Mouse (Mus musculus) thymus, postnatal 25 days (tissue): ENCODE results near the gene Ptprm.

Experiments
- DNase-seq: peaks from one replicate; pipeline ENCODE4 v3.0.0; 2022

Gene Ptprm

DNA sequence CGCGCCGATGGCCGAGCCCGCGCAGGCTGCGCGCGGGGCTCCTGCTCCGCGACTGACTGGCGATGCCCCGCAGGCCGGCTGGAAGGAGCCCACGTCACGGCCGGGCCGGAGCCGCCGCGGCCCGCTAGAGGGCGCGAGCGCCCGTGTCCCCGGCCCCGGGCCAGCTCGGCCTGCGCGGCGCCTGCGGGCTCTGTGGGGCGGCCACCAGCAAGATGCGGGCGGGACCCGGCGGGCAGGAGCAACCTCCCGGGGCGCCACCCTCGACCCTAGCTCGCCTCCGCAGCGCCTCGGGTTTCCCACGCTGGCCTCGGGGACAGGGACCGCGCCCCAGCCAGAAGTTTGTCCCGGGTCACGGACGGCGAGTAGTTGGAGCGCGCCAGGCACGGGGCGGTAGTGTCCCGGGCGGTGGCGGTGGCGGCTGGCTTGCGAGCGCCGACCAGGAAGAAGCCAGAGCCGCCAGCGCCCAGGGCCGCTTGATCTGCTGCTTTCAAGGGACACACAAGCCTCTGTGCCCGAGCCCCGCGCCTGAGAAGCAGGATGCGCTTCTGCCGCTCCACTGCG lies at the start of gene Ptprm:
Gene Ptprm (minus strand): TSS at position 7 of the 561 bp plus-strand sequence.
- DNase-seq: peak; percentile 36

GRCm38 (mm10) chr17:67396205-67396604 lies 41.9 kb upstream of the Ptprm start:
- no peak for DNase-seq

- no peak for DNase-seq
Measured at GRCm38 (mm10) chr17:67390851-67391250, 36.6 kb upstream of the Ptprm start.

- DNase-seq: no peak
Measured at GRCm38 (mm10) chr17:67388171-67388570, 33.9 kb upstream of the Ptprm start.

DNA sequence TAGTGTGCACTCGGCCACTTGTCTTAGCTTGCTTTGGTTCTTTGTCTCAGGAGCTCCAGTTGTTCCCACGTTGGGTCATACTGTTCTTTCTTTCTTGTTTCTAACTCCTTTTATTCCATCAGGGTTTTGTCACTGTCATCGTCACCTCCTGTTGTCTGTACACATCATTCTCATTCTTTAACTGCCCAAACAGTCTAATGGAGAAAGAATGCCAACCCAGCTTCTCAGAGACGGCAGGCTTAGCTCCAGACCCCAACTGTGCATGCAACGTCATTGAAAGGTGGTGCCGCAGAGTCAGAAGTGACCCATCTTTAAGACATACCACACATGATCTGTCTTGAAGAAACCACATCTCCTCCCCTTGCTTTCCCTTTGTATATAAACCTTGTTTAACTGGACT lies 31.0 kb upstream of the Ptprm start:
- DNase-seq: no peak

DNA sequence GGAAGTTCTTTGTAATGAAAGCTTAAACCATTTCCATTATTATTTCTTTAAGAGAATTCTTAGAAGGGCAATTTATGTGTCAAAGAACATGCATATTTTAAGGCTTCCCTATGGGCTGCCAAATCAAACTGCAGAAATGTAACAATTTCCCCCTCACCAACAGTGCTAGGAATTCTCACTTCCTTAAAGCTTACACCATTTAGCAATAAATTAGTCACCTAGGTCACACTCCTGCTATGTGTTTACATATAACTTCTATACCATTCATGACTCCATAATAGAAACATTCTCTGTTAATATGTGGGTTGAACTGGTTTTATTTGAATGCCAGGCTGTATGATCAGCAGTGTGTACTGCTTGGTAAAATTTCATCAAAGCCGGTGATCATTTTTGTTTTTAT lies 29.4 kb upstream of the Ptprm start:
- DNase-seq: no peak

DNA sequence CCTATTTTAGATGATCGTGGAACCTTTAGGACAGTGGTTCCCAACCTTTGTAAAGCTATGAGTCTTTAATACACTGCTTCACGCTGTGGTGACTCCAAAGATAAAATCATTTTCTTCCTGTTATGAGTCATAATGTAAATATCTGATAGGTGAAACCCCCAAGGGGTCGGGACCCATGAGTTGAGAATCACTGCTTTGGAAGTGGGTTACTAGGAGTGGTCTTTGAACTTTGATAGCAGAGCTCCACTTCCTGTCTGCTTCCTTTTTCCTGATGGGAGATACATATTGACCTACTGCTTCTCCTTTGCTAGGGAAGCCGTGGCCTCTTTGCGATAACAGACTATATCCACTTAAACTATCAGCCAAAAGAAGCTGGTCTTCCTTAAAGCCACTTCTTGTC lies 27.4 kb upstream of the Ptprm start:
- no peak for DNase-seq

- DNase-seq: no peak
Measured at GRCm38 (mm10) chr17:67367866-67368265, 13.6 kb upstream of the Ptprm start.

- no peak for DNase-seq
Measured at GRCm38 (mm10) chr17:67364491-67364890, 10.2 kb upstream of the Ptprm start.

GRCm38 (mm10) chr17:67363377-67364070 lies 9.3 kb upstream of the Ptprm start:
- DNase-seq: no peak

- DNase-seq: no peak
Measured at GRCm38 (mm10) chr17:67362131-67362530, 7.9 kb upstream of the Ptprm start.

DNA sequence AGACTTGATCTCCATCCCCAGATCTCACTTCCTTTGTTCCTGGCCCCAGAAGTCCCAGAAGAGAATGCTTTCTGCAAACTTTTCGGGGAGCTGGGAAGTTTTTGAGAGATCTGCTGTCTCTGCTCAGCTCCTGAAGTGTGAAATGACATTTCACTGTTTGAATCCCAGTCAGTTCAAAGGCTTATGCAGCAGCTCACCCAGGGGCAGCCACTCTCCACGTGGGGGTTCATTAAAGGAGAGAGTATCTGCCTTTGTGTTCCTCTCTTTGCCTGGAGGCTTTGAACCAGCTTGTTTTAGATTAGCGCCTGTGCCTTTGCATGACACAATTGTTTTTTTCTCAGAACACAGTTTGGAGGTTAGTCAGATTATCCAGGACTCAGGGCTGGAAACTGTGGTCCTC lies 6.3 kb upstream of the Ptprm start:
- DNase-seq: no peak

GRCm38 (mm10) chr17:67359578-67359977 lies 5.3 kb upstream of the Ptprm start:
- DNase-seq: no peak

DNA sequence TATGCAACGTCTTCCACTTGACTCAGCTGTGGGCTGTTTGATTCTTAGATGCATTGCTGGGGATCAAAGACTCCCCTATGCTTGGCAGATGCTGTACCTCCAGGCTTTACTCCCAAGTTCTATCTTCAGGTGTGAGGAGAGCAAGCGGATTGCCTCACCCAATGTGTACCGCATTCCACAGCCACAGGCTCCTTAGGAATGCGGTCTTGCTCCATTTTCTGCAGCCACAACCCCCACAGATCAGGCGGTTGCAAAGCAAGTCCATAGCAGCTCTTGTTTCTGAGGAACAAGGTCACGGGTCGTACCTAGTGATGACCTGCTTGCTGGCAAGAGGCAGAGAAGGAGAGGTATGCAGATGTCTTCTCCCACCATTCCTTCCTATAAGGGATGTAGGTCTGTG lies 4.3 kb upstream of the Ptprm start:
- no peak for DNase-seq

- no peak for DNase-seq
Measured at GRCm38 (mm10) chr17:67357191-67357590, 2.9 kb upstream of the Ptprm start.

- no peak for DNase-seq
Measured at GRCm38 (mm10) chr17:67355251-67355650, 994 bp upstream of the Ptprm start.

DNA sequence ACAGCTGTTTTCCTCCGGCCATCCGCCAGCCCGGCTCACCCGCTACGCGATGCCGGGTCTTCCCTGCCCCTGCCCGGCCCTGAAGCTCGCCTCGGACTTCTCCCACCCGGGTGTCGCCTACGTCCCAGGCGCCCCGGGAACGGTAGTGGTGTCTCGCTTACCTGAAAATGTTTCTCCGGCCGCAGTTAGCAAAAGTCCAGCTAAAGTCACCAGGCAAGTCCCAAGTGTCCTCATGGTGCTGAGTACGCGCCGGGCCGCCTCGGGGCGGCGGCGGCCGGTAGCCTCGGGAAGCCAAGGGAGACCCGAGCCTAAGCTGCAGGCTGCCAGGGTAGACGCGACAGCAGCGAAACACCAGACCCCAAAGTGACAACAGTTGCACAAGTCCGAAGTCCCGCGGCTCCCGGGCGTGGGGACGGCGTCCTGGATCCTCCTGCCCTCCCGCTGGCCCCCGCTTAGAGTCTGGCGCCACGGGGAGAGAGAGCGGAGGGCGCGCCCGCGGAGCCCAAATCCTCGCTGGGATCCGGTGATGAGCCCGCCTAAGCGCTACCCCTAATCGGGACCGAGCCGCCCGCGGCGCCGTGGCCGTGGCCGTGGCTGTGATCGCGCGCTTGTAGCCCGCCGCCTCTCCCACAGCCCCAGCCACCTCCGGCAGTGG lies 334 bp downstream of the Ptprm start:
- DNase-seq: peak; percentile 2

- DNase-seq: peak; percentile 1
Measured at GRCm38 (mm10) chr17:67352956-67353795, 1.1 kb downstream of the Ptprm start.

DNA sequence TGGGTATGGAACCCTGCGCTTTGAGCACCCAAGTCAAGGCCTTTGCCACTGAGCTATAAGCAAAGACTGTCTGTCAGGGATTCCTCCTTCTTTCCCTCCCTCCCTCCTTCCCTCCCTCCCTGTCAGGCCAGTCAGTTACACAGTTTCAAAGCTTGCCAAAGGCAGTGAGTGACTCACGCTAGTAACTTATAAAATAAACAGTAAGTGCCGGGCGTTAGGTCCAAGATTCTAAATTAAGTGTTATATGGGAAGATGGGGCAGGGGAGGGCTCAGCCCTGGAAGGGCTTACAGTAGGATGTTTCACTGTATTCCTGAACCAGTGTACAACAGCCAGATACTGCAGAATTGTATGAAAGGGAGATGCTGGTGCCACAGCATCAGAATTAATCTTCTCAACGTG lies 2.8 kb downstream of the Ptprm start:
- no peak for DNase-seq

- no peak for DNase-seq
Measured at GRCm38 (mm10) chr17:67350536-67350935, 3.7 kb downstream of the Ptprm start.

DNA sequence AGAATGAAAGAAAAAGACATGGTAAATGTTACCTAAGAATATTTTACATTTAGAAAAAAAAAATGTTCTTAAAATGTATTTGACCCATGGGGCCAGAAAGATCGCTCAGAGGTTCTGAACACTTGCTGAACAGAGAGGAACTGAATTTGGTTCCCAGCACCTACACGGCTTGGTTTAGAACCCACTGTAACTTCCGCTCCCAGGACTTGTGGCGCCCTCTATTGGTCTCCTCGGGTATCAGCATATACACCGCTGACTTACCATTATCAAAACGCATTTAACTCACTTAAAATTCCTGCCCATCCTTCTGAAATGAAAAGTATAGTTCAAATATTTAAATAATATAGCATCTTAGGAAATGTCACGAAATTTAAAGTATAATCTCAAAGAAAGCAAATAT lies 4.7 kb downstream of the Ptprm start:
- DNase-seq: no peak

DNA sequence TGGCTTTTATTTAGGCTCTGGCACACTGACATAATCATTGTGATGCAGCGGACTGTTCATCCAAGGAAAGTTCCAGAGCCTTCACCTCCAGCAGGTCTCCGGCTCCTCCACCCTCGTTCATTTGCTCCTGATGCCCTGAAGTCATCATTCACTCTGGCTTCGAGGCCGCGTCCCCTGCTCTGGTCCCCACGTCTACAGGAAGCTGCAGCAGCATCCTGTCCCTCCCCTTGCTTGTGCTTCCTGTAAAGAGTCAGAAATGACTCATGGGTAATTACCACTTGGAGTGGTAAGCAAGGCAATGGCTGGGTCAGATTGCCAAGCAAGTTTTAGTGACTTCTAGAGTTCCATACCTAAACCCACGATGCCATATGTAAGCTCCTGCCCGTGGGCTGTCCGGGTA lies 7.3 kb downstream of the Ptprm start:
- DNase-seq: no peak

DNA sequence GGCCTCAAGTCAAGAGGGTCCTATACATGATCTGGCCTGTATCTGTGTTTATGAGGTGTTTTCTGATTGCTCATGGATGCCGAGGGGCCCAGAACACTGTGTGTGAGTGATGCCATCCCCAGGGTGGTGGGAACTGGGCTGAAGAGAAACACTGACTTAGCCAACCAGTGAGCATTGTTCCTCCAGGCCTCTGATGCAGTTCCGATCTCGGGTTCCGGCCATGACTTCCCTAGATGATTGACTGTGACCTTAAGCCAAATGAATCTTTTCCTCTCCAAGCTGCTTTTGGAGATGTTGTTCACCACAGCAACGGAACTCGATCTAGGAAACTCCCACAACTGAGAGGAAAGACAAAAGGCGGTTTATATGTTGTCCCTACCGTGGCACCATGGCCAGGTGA lies 9.1 kb downstream of the Ptprm start:
- no peak for DNase-seq

- DNase-seq: no peak
Measured at GRCm38 (mm10) chr17:67343471-67343870, 10.8 kb downstream of the Ptprm start.
